Mouse (Mus musculus): Measurements from ENCODE around the gene Hist1h2ad.

DNA sequence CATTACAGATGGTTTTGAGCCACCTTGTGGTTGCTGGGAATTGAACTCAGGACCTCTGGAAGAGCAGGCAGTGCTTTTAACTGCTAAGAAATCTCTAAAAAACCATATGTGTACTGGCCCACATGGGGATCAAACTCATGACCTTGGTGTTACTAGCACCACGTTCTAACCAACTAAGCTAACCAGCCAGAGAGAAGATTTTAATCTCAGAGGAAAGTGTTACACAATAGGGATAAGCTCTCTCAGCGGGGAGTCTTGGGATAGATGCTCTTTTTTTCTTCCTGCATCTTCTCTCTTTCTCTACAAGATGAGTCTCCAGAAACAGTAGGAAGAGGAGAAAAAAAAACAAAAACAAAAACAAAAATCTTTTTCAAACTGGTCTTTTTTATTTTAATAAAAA is 36.2 kb downstream of the Hist1h2ad start:
- TF ChIP-seq POLR2A (IDR thresholded peaks at IDR 0.05; ENCODE audit: insufficient read length, low read depth) (no peak), TCF12 (IDR thresholded peaks at IDR 0.05; ENCODE audit: insufficient read depth, poor library complexity, severe bottlenecking) (no peak), SRF (IDR thresholded peaks at IDR 0.05; ENCODE audit: control insufficient read depth, insufficient read length, low read depth) (no peak)

Data from myocyte (in vitro differentiated cells).